Mouse (Mus musculus) left cerebral cortex, adult 11 months (tissue): Measurements from ENCODE around the gene Cox10.

Source experiments
- DNase-seq: peaks from one replicate; pipeline ENCODE4 v3.0.0; 2022; ENCODE audit warnings: low spot score

Gene Cox10

DNA sequence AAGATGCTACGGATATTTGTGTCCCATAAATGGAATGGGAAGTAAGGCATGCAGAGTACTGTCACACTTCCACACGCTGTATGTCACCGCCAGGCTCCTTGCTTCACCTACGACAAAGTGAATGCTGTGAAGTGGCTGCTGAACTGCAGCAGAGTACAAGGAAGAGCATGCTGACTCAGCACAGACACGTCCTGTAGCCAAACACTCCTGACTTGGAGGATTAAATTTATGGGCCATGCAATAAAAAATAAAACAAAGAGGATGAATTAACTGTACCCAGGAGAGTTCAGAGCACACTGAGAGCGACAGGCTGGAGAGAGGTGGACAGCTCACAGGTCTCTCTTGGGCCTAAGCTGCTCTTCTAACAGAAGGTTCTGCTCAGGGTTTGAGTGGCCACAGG, 79.8 kb downstream of the Cox10 start:
- no peak for DNase-seq

DNA sequence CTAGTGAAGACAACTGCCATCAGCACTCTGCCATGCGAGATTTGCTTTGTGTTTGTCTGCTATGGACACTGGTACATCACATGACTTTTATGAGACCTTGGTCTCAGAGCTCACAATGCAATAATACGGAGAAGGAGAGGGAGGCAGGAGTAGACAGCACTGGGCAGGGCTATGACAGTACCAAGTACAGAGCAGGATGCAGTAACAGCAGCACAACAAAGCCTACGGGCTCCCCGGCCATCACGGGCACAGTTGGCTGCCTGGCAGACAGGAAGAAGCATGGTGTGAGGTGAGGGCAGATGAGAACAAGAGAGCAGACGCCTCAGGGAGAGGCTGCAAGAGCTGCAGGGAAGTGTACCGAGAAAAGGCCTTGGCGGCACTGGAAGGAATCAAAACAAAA, 87.3 kb downstream of the Cox10 start:
- DNase-seq = no peak

DNA sequence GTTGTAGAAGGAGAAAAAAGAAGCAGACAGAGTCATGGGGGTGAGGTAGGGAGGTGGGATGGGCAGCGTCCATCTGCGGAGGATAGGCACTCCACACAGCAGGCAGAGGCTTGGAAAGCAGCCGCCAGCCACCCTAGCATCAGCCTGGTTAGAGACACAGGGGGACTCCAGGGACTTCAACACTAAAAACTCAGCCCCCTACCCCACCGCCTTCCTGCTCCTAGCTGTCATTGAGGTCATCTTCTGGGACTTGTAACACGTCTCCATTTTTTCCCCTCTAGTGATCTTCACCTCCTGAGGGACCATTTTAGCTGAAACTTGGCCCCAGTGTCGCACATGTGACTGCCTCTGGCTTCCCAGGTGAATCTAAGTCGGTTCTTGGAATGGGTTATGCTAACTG, 88.5 kb downstream of the Cox10 start:
- DNase-seq = no peak

DNA sequence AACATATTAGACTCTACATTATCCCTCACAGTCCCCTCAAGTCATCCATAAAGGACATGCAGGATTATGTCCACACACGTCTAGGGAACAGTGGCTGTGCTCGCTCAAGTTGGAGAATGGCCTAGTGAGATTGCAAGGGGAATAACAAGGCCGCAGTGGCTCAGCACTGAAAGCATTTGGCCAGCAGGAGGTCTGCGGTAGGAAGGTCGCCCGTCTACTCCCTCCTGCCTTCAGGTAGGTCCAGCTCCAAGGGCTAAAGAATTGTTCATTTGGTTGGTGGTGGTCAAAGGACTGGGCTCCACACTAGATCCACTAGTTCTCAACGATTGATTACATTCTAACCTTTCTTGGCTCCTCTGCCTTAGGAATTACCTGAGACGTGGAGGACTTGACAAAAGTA, 89.0 kb downstream of the Cox10 start:
- DNase-seq = no peak

DNA sequence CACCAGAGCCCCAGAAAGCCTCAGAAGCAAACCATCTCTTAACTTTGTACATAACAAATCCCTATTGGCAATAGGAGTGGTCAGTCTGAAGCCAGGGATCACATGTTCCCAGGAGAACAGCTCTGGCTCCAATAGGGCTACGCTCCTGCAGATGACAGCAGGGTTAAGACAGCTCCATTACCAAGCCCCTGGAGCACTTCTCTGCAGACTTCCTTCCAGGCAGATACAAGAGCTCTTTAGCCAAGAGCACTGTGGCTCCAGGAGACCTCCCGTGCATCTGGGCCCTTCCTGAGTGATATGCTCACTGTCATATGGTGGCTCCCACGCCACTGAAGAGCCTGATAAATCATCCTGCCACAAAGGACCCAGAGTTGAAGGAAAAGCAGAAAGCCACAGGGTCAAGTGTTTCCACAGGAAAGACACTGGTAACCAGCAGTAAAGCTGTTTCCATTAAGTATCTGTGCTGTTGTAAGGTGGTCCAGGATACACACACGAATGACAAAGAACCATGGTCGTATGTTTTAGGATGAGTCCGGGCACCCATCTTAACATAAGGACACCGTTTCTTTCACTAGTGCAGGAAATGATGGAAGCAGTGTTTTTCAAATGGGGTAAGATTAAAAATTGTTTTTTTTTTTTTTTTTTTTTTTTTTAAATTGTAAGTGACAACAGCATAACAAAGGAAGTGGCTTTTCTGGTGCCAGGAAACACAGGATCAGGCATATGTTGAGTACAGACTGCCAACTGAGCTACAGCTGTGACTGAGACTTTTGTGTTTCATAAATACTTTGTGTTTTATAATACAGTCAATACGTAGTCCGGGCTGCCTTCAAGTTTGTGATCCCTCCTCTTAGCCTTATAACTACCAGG, 90.0 kb downstream of the Cox10 start:
- no peak for DNase-seq

DNA sequence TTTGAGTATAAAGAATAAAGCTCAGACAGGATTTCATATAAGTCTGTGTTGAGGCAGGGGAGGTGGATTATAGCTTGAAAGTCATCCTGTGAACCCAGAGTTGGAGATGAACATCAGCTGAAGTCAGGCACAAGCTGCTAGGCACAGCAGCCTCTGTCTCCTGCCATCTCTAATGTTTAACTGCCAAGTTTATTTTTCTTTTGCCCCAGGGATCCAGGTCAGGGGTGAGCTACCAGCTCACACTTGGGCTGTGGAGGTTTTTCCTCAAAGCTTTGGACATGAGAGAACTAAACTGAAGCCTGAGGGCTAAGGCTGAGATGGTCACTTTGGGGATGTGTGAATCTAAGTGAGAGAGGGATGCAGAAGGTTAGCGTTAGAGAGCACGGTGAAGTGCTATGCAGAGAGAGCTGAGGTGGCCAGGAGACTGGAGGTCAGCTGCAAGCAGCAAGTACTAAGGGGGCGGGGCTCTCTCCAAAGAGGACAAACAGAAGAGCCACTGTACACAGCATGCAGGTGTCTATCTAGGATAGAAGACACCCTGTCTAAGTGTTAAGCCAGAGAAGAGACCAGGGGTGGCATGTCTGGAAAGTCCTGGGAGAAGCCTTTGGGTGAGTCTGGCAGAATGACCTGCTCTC, 91.1 kb downstream of the Cox10 start:
- no peak for DNase-seq

DNA sequence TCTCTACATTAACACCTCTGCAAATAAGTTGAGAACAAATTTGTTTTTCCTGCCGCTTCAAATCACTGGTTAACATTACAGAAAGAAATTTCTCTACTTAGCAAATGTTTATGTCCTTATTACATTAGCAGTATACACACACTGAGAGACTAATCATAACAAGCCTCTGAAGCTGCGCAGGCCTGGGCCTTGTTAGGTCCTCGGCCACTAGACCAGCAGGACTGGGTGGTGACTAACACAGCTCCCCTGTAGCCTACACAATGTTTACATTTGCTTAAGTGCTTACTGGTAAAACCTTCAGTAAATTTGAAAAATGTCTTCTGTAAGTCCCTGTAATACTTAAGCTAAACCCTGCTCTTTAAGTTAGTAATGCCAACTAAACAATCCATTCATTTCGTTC, 92.6 kb downstream of the Cox10 start:
- no peak for DNase-seq

DNA sequence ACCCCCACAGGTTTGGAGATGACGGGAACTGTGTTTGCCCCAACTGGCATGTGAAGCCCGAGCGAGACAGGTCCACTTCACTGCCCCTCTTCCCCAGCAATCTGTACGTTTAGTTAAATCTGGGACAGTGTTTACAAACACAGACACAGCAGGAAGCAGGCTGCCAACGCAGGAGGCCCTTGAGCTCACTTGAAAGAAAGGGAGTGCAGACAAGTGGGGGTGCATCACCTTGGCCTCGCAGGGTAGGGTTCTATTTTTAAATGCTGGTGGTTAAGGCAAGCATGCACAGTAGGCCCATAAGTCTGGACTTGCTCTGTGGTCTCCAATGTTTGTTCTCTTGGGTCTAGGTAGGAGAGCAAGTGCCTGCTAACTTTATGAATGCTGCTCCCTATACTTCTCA, 93.8 kb downstream of the Cox10 start:
- no peak for DNase-seq

DNA sequence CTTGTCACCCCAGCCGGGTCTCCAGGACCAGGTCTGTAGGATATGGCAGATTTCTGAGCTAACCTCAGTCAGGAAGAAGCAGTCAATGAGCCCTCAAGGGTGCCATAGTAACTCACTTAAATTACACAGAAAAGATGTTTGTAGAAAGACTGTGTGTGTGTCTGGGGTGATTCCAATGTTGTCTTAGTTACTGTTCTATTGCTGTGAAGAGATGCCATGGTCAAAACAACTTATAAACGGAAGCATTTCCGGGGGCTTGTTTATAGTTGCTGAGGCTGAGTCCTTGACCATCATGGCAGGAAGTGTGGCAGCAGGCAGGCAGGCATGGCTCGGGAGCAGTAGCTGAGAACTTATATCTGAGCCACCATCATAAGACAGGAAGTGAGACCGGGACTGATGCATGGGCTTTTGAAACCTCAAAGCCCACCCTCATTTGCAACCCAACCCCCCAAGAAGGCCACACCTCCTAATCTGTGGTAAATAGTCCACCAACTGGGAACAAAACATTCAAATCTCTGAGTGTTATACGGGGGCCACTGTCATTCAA, 94.6 kb downstream of the Cox10 start:
- DNase-seq = no peak

DNA sequence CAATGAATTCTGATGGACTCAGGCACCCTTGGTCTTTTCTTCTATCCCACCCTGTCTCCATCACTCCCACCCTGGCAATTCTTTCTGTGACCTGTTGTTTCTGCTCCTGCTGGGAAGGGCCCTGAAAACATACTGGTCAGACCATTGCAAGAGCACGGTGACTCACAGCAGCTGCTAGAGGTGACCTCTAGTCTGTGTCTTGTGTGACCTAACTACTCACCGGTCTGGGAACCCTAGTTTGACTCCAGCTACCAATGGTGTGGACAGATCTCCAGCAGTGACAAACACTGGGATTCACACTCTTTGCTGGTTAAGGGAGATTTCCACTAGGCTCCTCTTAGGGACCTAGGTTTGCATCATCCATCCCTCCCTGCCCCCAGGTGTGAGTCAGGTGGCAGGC, 101.5 kb downstream of the Cox10 start:
- DNase-seq = no peak

DNA sequence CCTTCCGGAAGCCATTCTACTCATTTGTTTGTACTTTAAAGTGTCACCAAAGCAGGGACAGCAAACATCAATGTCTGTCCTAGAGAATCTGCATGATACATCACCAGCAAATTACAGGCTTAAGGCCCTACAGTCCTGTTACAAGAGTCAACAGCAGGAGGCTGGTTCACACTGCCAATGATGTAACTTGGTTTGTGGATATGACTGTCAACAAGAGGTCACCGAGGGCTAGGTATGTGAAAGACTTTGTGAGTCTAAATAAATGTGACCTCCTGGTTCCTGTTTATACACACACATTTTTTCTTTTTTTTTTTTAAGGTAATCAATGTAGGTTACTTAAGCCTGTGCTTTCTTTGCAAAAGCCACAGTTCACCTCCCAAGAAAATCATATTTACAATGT, 102.5 kb downstream of the Cox10 start:
- no peak for DNase-seq

DNA sequence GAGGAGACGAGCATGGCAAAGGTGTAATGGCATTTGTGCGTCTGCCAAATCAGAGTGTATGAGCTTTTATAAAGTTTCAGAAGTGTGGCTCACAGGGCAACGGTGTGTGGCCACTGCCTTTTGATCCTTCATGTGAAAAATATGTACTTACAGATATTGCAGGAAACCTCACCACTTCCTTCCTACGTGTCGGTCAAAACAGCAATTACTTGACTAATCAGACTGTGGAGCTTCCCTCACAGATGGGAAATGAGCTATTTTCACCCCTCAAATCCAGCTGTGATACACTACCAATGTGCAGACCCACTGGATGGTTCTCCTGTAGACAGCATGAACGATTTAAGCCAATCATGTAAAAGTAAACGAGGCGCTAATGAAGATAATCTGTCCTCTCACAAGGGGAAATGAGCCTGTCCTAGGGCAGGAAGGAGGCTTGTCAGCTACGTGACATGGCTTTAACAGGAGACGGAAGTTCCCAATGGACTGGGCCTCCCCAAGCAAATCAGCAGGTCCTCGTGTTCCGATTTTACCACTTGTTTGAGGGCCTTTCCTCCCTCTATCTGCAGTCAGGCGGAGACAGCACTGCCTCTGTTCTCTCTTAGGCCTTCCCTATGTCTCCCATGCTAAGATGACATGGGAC, 103.9 kb downstream of the Cox10 start:
- no peak for DNase-seq

DNA sequence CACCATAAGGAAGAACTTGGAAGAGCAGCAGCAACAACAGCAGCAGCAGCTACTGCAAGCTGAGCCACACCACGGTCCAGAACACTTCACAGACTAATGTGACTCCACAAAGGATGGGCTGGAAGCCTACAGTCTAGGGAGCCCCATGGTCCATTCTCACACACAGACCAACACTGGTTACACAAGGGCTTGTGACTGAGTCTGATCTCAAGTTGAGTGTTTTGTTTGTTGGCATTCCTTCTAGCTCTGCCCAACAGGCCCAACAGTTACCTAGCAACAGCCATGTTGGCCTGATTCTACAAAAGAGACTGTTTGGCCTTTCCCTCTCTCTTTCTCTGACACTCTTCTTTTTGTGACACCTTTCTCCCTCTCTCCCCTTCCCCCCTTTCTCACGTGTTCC, 105.3 kb downstream of the Cox10 start:
- DNase-seq = no peak

DNA sequence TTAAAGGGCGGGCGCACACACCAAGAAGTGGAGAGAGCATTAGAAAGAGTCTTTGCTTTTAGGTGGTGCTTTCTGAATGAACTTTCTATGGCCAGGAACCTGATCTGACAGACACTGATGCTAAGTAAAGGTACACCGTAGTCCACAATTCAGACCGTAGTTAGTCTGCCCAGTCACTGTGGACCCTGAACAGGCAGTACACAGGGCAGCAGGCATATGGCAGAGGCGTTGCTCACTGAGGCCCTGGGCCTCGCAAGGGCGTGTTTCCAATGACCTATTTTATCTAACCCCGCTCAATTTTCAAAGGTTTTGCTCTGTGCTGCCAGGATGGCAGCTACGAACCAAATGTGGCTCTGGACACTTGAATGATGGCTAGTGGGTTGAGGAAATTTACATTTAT, 107.8 kb downstream of the Cox10 start:
- DNase-seq = no peak

DNA sequence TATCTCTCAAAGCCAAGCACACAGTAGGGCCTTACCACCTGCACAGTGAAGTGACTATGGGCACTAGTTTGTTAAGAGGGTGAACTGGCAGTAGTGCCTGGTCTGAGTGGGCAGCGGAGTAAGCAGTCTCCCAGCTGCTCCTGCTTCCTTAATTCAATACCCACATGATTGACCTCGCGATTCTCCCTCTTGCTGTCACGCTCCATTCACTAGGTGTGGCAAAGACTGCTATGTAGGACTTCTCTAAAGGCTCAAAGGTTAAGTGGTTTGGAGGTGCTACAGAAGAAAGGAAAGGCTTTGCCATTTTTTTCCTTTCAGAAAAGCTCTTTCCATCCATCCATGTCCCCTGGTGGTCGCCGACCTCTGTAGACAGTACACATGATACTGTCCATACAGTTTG, 108.5 kb downstream of the Cox10 start:
- no peak for DNase-seq

DNA sequence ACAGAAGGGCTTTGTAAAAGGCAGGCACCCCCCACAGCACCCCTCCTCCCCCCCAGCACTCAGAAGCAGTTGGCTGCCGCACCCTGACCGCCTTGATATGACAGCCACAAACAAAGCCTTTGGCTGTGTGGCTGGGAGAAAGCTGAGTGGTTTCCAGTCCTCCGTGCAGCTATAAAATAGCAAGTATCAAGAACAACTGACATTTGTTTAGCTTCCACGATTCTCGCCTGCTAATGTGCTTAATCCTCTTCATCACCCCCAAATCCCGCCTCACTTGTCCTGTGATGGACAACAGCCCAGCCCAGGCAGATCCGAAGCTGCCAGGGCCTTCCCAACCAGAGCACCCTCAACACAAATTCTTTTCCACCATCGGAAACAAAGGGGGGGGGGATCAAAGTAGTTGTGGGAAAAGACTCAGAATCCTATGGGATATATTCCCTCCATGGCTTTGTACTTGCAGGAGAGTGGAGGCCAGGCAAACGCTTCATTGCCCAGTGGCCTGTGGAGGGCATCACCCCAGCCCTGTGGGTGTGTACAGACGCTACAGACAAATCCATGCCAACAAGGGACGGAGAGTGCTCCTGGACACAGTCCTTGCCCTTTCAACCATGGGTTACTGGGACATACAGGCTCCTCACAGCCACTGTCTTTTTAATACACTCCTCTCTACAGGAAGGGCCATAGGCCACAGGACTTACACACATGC, 109.9 kb downstream of the Cox10 start:
- DNase-seq = no peak

DNA sequence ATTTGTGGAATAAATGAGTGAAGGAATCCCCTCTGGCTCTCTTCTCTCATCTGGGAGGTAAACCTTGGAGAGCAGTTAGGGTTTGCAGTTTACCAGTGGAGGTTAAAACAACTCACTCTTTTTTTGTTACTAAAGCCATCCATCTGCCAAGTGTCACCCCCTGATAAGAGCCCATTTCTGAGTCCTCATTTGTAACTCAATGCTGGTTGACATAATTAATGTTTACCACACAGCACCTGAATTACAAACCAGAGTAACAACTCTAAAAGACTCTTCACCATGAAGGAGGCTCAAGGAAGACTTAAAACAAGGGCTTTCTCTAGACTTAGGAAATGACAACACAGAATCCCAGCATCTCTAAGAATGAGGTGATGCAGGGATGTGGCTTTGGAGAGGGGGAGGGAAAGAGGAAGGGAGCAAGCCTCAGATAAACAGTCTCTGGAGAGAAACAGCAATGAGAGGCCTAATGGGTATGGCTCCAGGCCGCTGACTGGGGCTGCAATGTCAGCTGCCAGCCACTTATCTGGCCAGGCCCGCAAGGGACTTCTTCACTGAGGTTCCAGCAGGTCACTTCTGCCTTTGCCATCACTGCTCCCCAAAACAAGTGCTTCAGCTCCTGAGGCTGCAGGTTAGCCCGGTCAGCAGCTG, 110.8 kb downstream of the Cox10 start:
- DNase-seq = no peak

DNA sequence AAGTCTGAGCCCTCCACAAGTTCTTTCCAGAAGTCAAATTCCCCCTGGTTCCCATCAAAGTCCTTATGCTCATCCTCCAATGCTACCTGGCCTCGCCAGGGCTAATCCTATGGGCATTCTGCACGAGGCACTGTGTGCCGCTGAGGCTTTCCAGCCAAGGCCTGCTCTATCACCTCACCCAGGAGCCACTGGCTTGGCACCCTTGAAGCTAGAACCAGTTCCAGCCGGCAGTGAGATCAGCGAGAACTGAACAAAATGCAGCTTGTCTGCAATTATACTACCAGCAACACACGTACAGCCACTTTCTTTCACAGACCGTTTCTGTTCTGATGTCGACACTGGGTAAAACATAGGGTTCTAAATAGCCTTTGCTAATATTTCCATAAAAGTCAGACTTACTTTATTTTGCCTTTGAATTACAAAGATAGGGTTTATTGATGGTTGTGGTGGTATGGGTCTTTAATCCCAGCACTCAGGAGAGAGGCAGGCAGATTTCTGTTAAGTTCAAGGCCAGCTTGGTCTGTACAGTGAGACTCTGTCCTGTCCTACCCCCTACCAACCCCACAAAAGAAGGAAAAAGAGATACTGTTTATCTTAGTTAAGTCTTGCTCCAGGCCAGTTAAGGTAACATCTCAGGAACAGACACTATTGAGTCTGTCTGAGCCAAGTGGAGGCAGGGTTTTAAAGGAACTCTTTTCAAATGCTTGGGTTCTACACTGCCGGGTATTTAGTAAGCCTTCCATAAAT, 111.5 kb downstream of the Cox10 start:
- DNase-seq = no peak

DNA sequence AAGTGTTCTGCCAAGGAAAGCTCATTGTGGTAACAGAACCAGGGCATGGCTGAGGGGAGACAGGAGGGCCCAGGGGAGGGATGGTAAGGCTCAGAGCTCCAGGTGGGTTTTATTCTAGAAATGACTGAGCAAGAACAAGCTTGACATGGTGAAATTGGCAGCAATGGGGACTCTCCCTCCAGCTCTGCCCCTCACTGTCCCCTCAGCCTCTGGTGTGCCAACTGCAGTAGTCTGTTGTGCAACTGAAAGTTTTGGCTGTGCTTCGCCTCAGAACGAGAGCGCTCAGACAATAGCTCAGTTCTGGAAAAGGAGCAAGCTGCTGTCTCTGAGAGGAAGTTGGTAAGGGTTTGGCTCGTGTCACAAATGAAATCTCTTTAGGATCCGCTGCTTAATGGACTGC, 113.8 kb downstream of the Cox10 start:
- DNase-seq = no peak

DNA sequence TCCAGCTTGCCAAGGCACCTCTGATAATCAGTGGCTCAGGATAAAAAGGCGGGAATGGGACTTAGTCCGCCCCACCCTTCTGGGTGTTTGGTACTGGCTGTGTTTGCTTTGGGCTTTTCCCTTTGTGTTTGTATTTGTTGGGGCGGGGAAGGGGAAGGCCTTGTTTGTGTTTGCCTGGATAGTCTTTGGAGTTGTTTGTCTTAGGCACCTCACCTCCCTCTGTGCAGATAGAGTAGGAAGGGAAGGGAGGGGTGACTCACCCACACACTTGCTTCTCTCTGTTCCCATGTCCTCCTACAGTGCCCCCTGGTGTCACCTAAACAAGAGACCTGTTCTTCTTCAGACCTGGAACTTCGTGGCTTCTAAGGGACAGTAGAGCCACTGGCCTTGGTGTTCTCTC, 122.1 kb downstream of the Cox10 start:
- DNase-seq = no peak

DNA sequence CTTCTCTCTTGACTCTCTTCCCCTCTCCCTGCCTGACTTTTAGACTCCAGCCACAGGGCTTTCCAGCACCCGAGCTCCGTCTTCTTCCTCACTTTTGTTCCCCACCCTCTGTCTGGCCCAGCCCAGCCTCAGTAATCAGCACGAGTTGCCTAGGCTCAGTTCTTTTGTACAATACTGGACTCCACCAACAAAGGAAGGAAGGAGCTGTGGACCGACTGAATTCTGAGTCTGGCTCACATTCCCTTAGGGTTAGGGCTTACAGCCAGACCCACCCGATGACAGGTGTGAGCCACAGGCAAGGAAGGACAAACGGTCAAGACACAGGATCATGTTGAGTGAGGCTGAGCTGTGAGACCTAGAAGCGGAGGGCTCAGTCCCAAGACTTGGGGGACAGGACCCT, 122.5 kb downstream of the Cox10 start:
- no peak for DNase-seq
